Mouse (Mus musculus) gastrocnemius, adult 2 months (tissue): ENCODE results near the gene Cilp2. TPM values are rescaled to one million over a fixed set of nuclear protein-coding genes. Genes with fewer than 3 reads are reported as not detected.
A peak's percentile ranks its signal among the peaks of the same experiment; 100 is the strongest.

Experiments used
- DNase-seq: peaks from one replicate; pipeline ENCODE4 v3.0.0; 2022
- H3K27ac ChIP-seq: fragments of 200-600 bp; 2 replicates; pipeline ENCODE4 v1.8.1; 2022; ENCODE audit warnings: mild to moderate bottlenecking
- H3K4me3 ChIP-seq: fragments of 200-600 bp; 2 replicates; pipeline ENCODE4 v1.8.1; 2022; ENCODE audit warnings: mild to moderate bottlenecking, moderate library complexity
- CTCF ChIP-seq: fragments of 200-600 bp; IDR thresholded peaks from 2 replicates; pipeline ENCODE4 v1.8.1; 2022; ENCODE audit warnings: antibody characterized with exemption, mild to moderate bottlenecking, moderate library complexity
- intact Hi-C: fragments of 180-260 bp; cut with DNase I; formaldehyde crosslinking; loops from one replicate; pipeline ENCODE4 v1.15.1; 2025
- total RNA-seq, 2 experiments: library from RNA; stranded (reverse); gene quantifications; 2 replicates each; pipeline ENCODE4 v1.2.3; 2021

The Cilp2 gene
- total RNA-seq, 2 experiments from 2014 or later: 3.5 to 18.9 TPM

GRCm38 (mm10) chr8:69895772-69896451 lies 8.4 kb upstream of the Cilp2 start:
- no peak for TF ChIP-seq CTCF
- DNase-seq: no peak
- intact Hi-C loops: no loop called here
- 0 out of 2 replicates have a peak overlapping the region, but pooled peaks have one; percentile 11 for H3K4me3 ChIP-seq
- H3K27ac ChIP-seq: peak overlapping the region; percentile 63

GRCm38 (mm10) chr8:69894836-69895332 lies 7.4 kb upstream of the Cilp2 start:
- Histone ChIP-seq H3K4me3 (no peak overlapping the region), H3K27ac (peak overlapping the region; percentile 63; the same call in 1 of the 2 replicates)
- intact Hi-C loops: no loop called here
- DNase-seq: no peak
- no peak for TF ChIP-seq CTCF

GRCm38 (mm10) chr8:69893863-69894262 lies 6.4 kb upstream of the Cilp2 start:
- DNase-seq: peak; percentile 70
- intact Hi-C loops: no loop called here
- no peak overlapping the region for H3K4me3 ChIP-seq
- no peak overlapping the region for H3K27ac ChIP-seq
- peak; percentile 65 for TF ChIP-seq CTCF

- no peak for DNase-seq
- TF ChIP-seq CTCF: peak; percentile 71
- Histone ChIP-seq H3K4me3 (no peak overlapping the region), H3K27ac (no peak overlapping the region)
- intact Hi-C loops: loop anchor here (1.0 kb wide), 1 partner anchor 17 kb away; no protein-coding TSS in a partner anchor
Observed at GRCm38 (mm10) chr8:69890813-69891241, 3.3 kb upstream of the Cilp2 start.

- Histone ChIP-seq H3K4me3 (peak overlapping the region; percentile 72), H3K27ac (peak overlapping the region; percentile 62)
- no peak for TF ChIP-seq CTCF
- intact Hi-C loops: no loop called here
- DNase-seq: no peak
Observed at GRCm38 (mm10) chr8:69888902-69889301, 1.4 kb upstream of the Cilp2 start.

- H3K27ac ChIP-seq: peak overlapping the region; percentile 62
- peak; percentile 67 for DNase-seq
- peak overlapping the region; percentile 72 for H3K4me3 ChIP-seq
- TF ChIP-seq CTCF: no peak
- intact Hi-C loops: no loop called here
Observed at GRCm38 (mm10) chr8:69888244-69888866, 868 bp upstream of the Cilp2 start.

GRCm38 (mm10) chr8:69884141-69884540 lies 3.3 kb downstream of the Cilp2 start:
- no peak for DNase-seq
- no peak for TF ChIP-seq CTCF
- intact Hi-C loops: no loop called here
- H3K4me3 ChIP-seq: no peak overlapping the region
- H3K27ac ChIP-seq: no peak overlapping the region

GRCm38 (mm10) chr8:69882833-69883600 lies 4.5 kb downstream of the Cilp2 start:
- Histone ChIP-seq H3K4me3 (peak overlapping the region; percentile 68; the same call in 1 of the 2 replicates), H3K27ac (no peak overlapping the region)
- TF ChIP-seq CTCF: no peak
- intact Hi-C loops: no loop called here
- no peak for DNase-seq

- Histone ChIP-seq H3K4me3 (peak overlapping the region; percentile 68), H3K27ac (no peak overlapping the region)
- DNase-seq: peak; percentile 68
- intact Hi-C loops: no loop called here
- TF ChIP-seq CTCF: no peak
Observed at GRCm38 (mm10) chr8:69882021-69882756, 5.3 kb downstream of the Cilp2 start.

- DNase-seq: no peak
- no peak overlapping the region for H3K27ac ChIP-seq
- no peak for TF ChIP-seq CTCF
- intact Hi-C loops: no loop called here
- peak overlapping the region; percentile 68 for H3K4me3 ChIP-seq
Observed at GRCm38 (mm10) chr8:69881261-69881865, 6.1 kb downstream of the Cilp2 start.

- H3K27ac ChIP-seq: no peak overlapping the region
- DNase-seq: no peak
- TF ChIP-seq CTCF: no peak
- H3K4me3 ChIP-seq: peak overlapping the region; percentile 68
- intact Hi-C loops: no loop called here
Observed at GRCm38 (mm10) chr8:69880841-69881240, 6.6 kb downstream of the Cilp2 start.

GRCm38 (mm10) chr8:69879678-69880077 lies 7.8 kb downstream of the Cilp2 start:
- Histone ChIP-seq H3K4me3 (no peak overlapping the region), H3K27ac (no peak overlapping the region)
- intact Hi-C loops: loop anchor here (10.0 kb wide), 1 partner anchor 255 kb away; the partner anchor contains the start of gene Zfp868
- no peak for DNase-seq
- no peak for TF ChIP-seq CTCF
